In genomic region chr9:14897102-14897501, GRCm38 (mm10) we compare ENCODE assay signal across 17 mouse cellular contexts. TPM values are rescaled to one million over a fixed set of nuclear protein-coding genes. Genes with fewer than 3 reads are reported as not detected.
"Had no signal": no experiment of that assay in that cellular context is flagged by ENCODE, and none has a peak within 500 bp of the region (broad histone marks: within the 10 kb centered on the region; RNA-seq: fewer than 3 reads in every experiment).

No protein-coding gene starts in this region.

- H3K4me1 ChIP-seq: midbrain, embryonic 12.5 days had no signal

- ATAC-seq: liver, embryonic 12.5 days; midbrain, embryonic 16.5 days had no signal

- H3K4me3 ChIP-seq: limb, embryonic 15.5 days; liver, embryonic 12.5 days; lung, embryonic 15.5 days; midbrain, embryonic 12.5 days; neural tube, embryonic 13.5 days; stomach, embryonic 15.5 days had no signal

- H3K9ac ChIP-seq: limb, embryonic 15.5 days; liver, embryonic 12.5 days; lung, embryonic 15.5 days; midbrain, embryonic 12.5 days; neural tube, embryonic 13.5 days; stomach, embryonic 15.5 days had no signal

- H3K4me2 ChIP-seq: limb, embryonic 15.5 days; liver, embryonic 12.5 days; lung, embryonic 15.5 days; midbrain, embryonic 12.5 days; neural tube, embryonic 13.5 days; stomach, embryonic 15.5 days had no signal

- DNase-seq: layer of hippocampus, adult 9-11 months; retina, postnatal 1 day; right cerebral cortex, postnatal 14 days; thymus, adult 2 months; thymus, postnatal 25 days had no signal

- H3K36me3 ChIP-seq: limb, embryonic 15.5 days; liver, embryonic 12.5 days; lung, embryonic 15.5 days; midbrain, embryonic 12.5 days; neural tube, embryonic 13.5 days; stomach, embryonic 15.5 days had no signal

- H3K9me3 ChIP-seq: limb, embryonic 15.5 days; liver, embryonic 12.5 days; lung, embryonic 15.5 days; midbrain, embryonic 12.5 days; neural tube, embryonic 13.5 days; stomach, embryonic 15.5 days had no signal

- H3K27ac ChIP-seq: limb, embryonic 15.5 days; liver, embryonic 12.5 days; lung, embryonic 15.5 days; midbrain, embryonic 12.5 days; neural tube, embryonic 13.5 days; stomach, embryonic 15.5 days had no signal

- H3K27me3 ChIP-seq: limb, embryonic 15.5 days; liver, embryonic 12.5 days; lung, embryonic 15.5 days; midbrain, embryonic 12.5 days; neural tube, embryonic 13.5 days; stomach, embryonic 15.5 days had no signal

RNA-seq across cellular contexts. Expression of gene Izumo1r, which starts 6.6 kb away (rescaled TPM):
- total RNA-seq: left cerebral cortex, postnatal 36 days had no signal
- polyA plus RNA-seq: kidney, embryonic 16.5 days; liver, embryonic 12.5 days; liver, embryonic 16.5 days; midbrain, embryonic 12.5 days; midbrain, embryonic 16.5 days; neural tube, embryonic 13.5 days; stomach, embryonic 15.5 days; testis, adult 2 months had no signal

RNA-seq across cellular contexts. Expression of gene Gpr83, which starts 37.1 kb away (rescaled TPM):
- total RNA-seq: megakaryocyte-erythroid progenitor cell, adult 5-6 weeks had no signal
